Mouse (Mus musculus) liver, postnatal 0 days (tissue): ENCODE results near the gene B3gnt2. TPM values are rescaled to one million over a fixed set of nuclear protein-coding genes. Genes with fewer than 3 reads are reported as not detected.
A peak's percentile ranks its signal among the peaks of the same experiment; 100 is the strongest.

ENCODE experiments used
- ATAC-seq: fragments of 200-750 bp; cut with Nextera tagmentation; 2 replicates; pipeline ENCODE4 v1.8.0; 2017; ENCODE audit warnings: mild to moderate bottlenecking, moderate library complexity
- DNase-seq: peaks from one replicate; pipeline ENCODE4 v3.0.0-alpha.2; 2016
- H3K27ac ChIP-seq: fragments of 300-500 bp; sonication (generic); 2 replicates; pipeline ENCODE4 v1.5.1; 2014; ENCODE audit warnings: antibody characterized with exemption, moderate library complexity, mild to moderate bottlenecking, low read depth
- H3K27me3 ChIP-seq: fragments of 300-500 bp; sonication (generic); 2 replicates; pipeline ENCODE4 v1.6.1; 2014; ENCODE audit warnings: low read length, control low read depth, mixed read lengths; ENCODE audit not compliant: insufficient read depth
- H3K36me3 ChIP-seq: fragments of 300-500 bp; sonication (generic); replicated peaks from 2 replicates; pipeline ENCODE4 v1.6.1; 2014; ENCODE audit warnings: mild to moderate bottlenecking, control low read depth, low read length, moderate library complexity, mixed read lengths; ENCODE audit not compliant: insufficient read depth
- H3K4me1 ChIP-seq: fragments of 300-500 bp; sonication (generic); 2 replicates; pipeline ENCODE4 v1.6.1; 2014; ENCODE audit warnings: antibody characterized with exemption, mild to moderate bottlenecking, control low read depth; ENCODE audit not compliant: insufficient read depth
- H3K4me2 ChIP-seq: fragments of 300-500 bp; sonication (generic); 2 replicates; pipeline ENCODE4 v1.6.1; 2014; ENCODE audit warnings: low read depth, mild to moderate bottlenecking, low read length, moderate library complexity, mixed read lengths
- H3K4me3 ChIP-seq: fragments of 300-500 bp; sonication (generic); 2 replicates; pipeline ENCODE4 v1.5.1; 2014; ENCODE audit warnings: low read depth, low read length
- H3K9ac ChIP-seq: fragments of 300-500 bp; sonication (generic); replicated peaks from 2 replicates; pipeline ENCODE4 v1.6.1; 2014; ENCODE audit warnings: mild to moderate bottlenecking, moderate library complexity
- H3K9me3 ChIP-seq: fragments of 300-500 bp; sonication (generic); 2 replicates; pipeline ENCODE4 v1.6.1; 2016; ENCODE audit warnings: mild to moderate bottlenecking, control low read depth, low read length, mixed read lengths
- CTCF ChIP-seq: sonication (generic); IDR thresholded peaks from 2 replicates; pipeline ENCODE4 v1.5.1; 2016; ENCODE audit warnings: antibody characterized with exemption, low read depth
- EP300 ChIP-seq: IDR thresholded peaks from 2 replicates; pipeline ENCODE4 v1.6.1; 2016; ENCODE audit warnings: antibody characterized with exemption, low read depth, mild to moderate bottlenecking
- WGBS: fragments of 180-500 bp; shearing (Covaris S2); extraction: QIAGEN DNeasy Blood & Tissue Kit; methylation state at CpG from one replicate; pipeline ENCODE4 v1.1.7; 2014; ENCODE audit not compliant: insufficient replicate concordance; 5-methylcytosine and 5-hydroxymethylcytosine counted together
- polyA plus RNA-seq: library from polyadenylated mRNA; unstranded; fragments of >200 nt; fragmentation: Nextera tagmentation; extraction: Ambion mirVana; gene quantifications from 2 replicates; pipeline ENCODE4 v1.2.1, GENCODE M21; 2015

The B3gnt2 gene
- polyA plus RNA-seq, 1 experiment from 2014 or later, result 10.0 TPM

DNA sequence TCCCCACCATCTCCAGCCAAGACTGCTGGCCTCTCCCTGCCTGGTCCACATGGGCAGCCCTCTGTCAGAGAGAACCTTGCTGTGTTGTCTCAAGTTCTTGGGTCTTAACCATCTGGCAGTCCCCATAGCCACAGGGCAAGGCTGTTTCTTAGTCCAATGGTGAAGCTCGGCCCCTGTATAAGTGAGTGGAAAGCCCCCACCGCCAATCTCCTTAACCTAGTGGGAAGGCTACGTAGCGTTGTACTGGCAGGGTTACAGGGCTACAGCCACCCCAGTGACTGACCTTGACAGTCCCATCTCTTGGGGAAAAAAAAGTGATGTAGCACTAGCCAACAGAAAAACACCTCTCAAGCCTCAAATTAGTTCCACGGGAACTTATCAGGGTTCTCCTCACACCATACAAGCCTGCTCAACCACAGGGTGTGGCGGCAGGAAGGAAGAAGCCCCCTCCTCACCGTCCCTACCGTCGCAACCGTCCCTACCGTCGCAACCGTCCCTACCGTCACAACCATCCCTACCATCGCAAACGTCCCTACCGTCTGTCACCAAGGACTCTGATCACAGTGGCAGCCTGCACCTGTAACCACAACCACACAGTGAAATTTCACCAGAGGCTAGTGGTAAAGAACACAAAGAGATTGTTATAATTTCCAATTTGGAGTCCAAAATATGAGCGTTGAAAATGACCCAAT is 98.4 kb downstream of the B3gnt2 start:
- no peak overlapping the region for H3K9ac ChIP-seq
- WGBS, result 39% methylated on average over 18 of the region's 18 CpGs
- ATAC-seq (no peak), DNase-seq (no peak)
- H3K27ac ChIP-seq, result peak overlapping the region; percentile 30; the same call in 1 of the 2 replicates
- H3K27me3 ChIP-seq, result no peaks in the 10 kb centered on the region
- TF ChIP-seq CTCF, result no peak
- no peak for TF ChIP-seq EP300
- H3K4me1 ChIP-seq, result peaks cover 9% of the 10 kb centered on the region; the same call in 1 of the 2 replicates
- no peak overlapping the region for H3K4me2 ChIP-seq
- H3K9me3 ChIP-seq, result no peaks in the 10 kb centered on the region
- no peak overlapping the region for H3K4me3 ChIP-seq
- no peaks in the 10 kb centered on the region for H3K36me3 ChIP-seq

DNA sequence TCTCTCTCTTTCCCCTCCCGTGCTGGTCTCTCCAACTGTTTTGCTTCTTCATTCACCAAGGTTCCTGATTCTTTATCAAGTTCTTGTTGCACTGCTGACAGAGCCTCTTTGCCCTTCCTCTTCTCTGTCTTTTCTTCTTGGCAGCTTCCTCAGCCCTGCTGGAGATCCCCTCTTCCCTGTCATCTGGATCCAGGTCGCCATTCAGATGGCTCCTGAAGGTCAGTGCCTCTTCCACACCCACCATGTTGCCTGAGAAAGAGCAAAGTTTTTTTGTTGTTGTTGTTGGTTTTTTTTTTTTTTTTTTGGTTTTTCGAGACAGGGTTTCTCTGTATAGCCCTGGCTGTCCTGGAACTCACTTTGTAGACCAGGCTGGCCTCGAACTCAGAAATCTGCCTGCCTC is 101.0 kb downstream of the B3gnt2 start:
- ATAC-seq, result no peak
- H3K27ac ChIP-seq, result no peak overlapping the region
- H3K9ac ChIP-seq, result no peak overlapping the region
- H3K9me3 ChIP-seq, result no peaks in the 10 kb centered on the region
- peaks cover 12% of the 10 kb centered on the region for H3K4me1 ChIP-seq
- no peaks in the 10 kb centered on the region for H3K36me3 ChIP-seq
- no peak for DNase-seq
- no peak for TF ChIP-seq EP300
- no peak for TF ChIP-seq CTCF
- H3K4me2 ChIP-seq, result no peak overlapping the region
- WGBS, result 69% methylated on average over 4 of the region's 4 CpGs
- no peak overlapping the region for H3K4me3 ChIP-seq
- no peaks in the 10 kb centered on the region for H3K27me3 ChIP-seq

DNA sequence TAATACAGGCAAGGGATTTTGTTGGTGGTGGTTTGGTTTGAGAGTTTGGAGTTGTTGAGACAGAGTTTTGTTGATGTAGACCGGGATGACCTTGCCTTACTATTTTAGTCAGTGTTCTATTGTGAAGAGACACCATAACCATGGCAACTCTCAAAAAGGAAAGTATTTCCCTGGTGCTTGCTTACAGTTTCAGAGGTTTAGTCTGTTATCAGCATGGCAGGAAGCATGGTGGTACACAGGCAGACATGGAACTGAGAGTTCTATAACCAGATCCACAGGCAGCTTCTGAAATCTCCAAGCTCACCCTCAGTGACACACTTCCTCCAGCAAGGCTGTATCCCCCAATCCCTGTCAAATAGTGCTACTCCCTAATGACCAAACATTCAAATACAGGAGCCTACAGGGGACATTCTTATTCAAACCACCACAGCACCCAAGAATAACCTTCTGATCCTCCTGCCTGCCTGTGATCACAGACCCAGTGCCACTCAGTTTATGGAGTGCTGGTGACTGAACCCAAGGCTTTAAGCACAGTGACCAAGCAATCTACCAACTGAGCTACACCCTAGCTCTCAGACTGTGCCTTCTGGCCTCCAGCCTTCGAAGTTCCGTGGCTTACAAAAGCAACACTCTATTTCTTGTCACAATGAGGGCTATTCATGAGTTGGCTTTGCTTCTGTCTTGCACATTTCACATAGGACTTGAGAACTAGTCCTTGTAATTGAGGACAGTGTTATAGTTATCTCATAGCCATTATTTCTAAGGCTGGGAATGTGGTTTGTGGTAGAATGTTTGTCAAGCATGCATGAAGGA is 104.4 kb downstream of the B3gnt2 start:
- Histone ChIP-seq H3K36me3 (no peaks in the 10 kb centered on the region), H3K4me1 (peaks cover 3% of the 10 kb centered on the region; the same call in 1 of the 2 replicates), H3K27ac (no peak overlapping the region), H3K4me2 (no peak overlapping the region), H3K27me3 (no peaks in the 10 kb centered on the region), H3K4me3 (no peak overlapping the region), H3K9ac (no peak overlapping the region), H3K9me3 (no peaks in the 10 kb centered on the region)
- DNase-seq (no peak), ATAC-seq (no peak)
- WGBS, result 74% methylated on average over 3 of the region's 3 CpGs
- TF ChIP-seq CTCF (no peak), EP300 (no peak)

DNA sequence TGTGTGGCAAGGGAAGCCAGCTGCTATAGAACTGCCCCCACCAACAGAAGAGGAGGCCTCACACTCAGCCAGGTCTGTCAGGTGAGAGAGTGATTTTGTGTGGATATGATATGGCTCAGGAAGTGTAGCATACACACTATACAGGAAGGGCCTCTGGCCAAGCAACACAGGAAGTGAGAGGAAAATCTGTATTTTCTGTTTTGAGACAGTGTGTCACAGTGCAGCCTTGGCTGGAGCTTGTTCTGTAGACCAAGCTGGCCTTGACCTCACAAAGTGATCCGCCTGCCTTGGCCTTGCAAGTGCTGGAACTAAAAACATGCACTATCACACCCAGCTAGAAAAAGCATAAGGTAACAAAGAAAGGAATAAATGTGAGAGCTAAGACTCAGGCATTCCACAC is 105.6 kb downstream of the B3gnt2 start:
- Histone ChIP-seq H3K4me3 (no peak overlapping the region), H3K4me2 (no peak overlapping the region), H3K27me3 (no peaks in the 10 kb centered on the region), H3K4me1 (peaks cover 3% of the 10 kb centered on the region; the same call in 1 of the 2 replicates), H3K36me3 (no peaks in the 10 kb centered on the region), H3K9ac (no peak overlapping the region), H3K27ac (no peak overlapping the region), H3K9me3 (no peaks in the 10 kb centered on the region)
- ATAC-seq (no peak), DNase-seq (no peak)
- 77% methylated on average over 1 of the region's 1 CpGs for WGBS
- no peak for TF ChIP-seq CTCF
- no peak for TF ChIP-seq EP300

DNA sequence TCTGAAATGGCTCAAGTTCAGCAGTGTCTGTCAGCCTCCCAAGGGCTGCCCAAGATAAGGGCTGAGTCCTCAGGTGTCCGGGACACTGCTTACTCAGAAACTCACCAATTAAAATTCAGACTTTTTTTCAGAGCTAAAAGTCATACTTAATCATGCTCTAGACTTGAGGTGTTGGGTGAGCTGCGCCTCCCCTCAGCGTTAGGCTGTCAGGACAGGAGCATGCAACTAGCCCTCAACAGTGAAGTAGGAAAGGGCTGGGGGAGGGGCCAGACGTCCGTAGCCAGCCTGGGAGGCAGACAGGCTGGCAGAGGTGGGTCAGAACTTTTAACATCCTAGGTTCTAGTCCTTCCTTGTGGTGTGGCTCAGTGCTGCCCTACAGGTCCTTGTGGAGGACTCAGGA is 108.2 kb downstream of the B3gnt2 start:
- DNase-seq (no peak), ATAC-seq (no peak)
- 36% methylated on average over 5 of the region's 5 CpGs for WGBS
- Histone ChIP-seq H3K27me3 (no peaks in the 10 kb centered on the region), H3K4me1 (peaks cover 3% of the 10 kb centered on the region; the same call in 1 of the 2 replicates), H3K27ac (no peak overlapping the region), H3K9ac (no peak overlapping the region), H3K9me3 (no peaks in the 10 kb centered on the region), H3K4me3 (no peak overlapping the region), H3K4me2 (no peak overlapping the region), H3K36me3 (no peaks in the 10 kb centered on the region)
- TF ChIP-seq EP300, result no peak
- no peak for TF ChIP-seq CTCF

DNA sequence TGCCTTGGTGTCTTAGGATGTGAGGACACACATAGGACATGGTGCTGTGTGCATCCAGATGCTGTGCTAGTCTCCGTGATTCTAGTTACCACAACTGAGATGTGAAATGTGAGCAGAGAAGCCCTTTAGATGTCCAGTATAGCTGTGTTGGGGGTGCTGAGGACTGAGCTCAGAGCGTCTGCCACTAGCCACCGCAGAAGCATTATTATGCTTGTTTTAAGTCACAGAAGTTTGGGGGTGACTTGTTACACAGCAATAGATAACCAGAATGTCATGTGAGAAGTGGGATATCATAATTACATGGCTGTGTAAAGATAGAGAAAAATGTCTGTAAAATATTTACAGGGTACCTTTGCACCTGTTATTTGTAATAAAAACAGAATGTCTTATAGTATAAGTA is 109.2 kb downstream of the B3gnt2 start:
- ATAC-seq (no peak), DNase-seq (no peak)
- TF ChIP-seq CTCF (no peak), EP300 (no peak)
- peaks cover 3% of the 10 kb centered on the region; the same call in 1 of the 2 replicates for H3K4me1 ChIP-seq
- no peak overlapping the region for H3K27ac ChIP-seq
- no peak overlapping the region for H3K4me3 ChIP-seq
- no peaks in the 10 kb centered on the region for H3K36me3 ChIP-seq
- H3K9me3 ChIP-seq, result no peaks in the 10 kb centered on the region
- H3K27me3 ChIP-seq, result no peaks in the 10 kb centered on the region
- H3K9ac ChIP-seq, result no peak overlapping the region
- H3K4me2 ChIP-seq, result no peak overlapping the region
- 74% methylated on average over 3 of the region's 3 CpGs for WGBS
